Mouse (Mus musculus): Measurements from ENCODE around the gene D17H6S53E. TPM values are rescaled to one million over a fixed set of nuclear protein-coding genes. Genes with fewer than 3 reads are reported as not detected.

Gene D17H6S53E
- total and polyA plus RNA-seq, 3 experiments = 7.7 to 31.3 (median 30.2) TPM

- Histone ChIP-seq H3K4me1 (ENCODE audit: control insufficient read depth, insufficient read depth, low read length) (no peaks in the 10 kb centered on the region), H3K9ac (ENCODE audit: low read depth, low read length) (no peak overlapping the region), H3K79me2 (replicated peaks; ENCODE audit: control insufficient read depth, insufficient read depth, low read length) (no peaks in the 10 kb centered on the region), H3K36me3 (ENCODE audit: control insufficient read depth, insufficient read depth, low read length) (no peaks in the 10 kb centered on the region), H3K4me3 (no peak overlapping the region), H3K27ac (no peak overlapping the region), H3K27me3 (ENCODE audit: control insufficient read depth, insufficient read depth, low read length) (no peaks in the 10 kb centered on the region)
- TF ChIP-seq CTCF (IDR thresholded peaks at IDR 0.05) = no peak
- TF ChIP-seq EP300 (IDR thresholded peaks at IDR 0.05; ENCODE audit: insufficient read depth, low read depth, low read length) = no peak
- TF ChIP-seq POLR2A (IDR thresholded peaks at IDR 0.05; ENCODE audit: insufficient read depth, low read depth, low read length) = no peak
- WGBS = 55% methylated on average over 8 of the region's 8 CpGs
- intact Hi-C loops (cut with DNase I) = no loop called here
- DNase-seq = no peak
Observed at GRCm38 (mm10) chr17:35174201-35174977, 48.2 kb downstream of the D17H6S53E start.

DNA sequence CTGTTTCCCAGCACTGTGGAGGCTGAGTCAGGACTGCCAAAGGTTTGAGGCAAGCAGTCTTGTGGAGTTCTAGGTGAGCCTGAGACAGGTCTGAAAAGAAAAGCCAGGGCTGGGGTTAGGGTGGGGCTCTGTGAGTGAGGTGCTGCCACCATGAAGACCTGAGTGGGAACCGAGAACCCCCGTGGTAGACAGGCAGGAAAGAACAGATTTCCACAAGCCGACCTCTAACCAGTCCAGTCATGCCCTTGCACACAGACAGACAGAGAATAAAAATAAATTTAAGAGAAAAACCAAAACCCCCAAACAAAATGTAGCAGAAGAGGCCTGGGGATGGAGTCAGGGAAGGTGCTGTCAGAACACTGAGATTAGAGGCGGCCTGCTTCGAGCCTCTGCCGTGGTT lies 49.2 kb downstream of the D17H6S53E start:
- H3K27me3 ChIP-seq (ENCODE audit: control insufficient read depth, insufficient read depth, low read length) = no peaks in the 10 kb centered on the region
- H3K79me2 ChIP-seq (replicated peaks; ENCODE audit: control insufficient read depth, insufficient read depth, low read length) = no peaks in the 10 kb centered on the region
- no peak overlapping the region for H3K27ac ChIP-seq
- no peaks in the 10 kb centered on the region for H3K36me3 ChIP-seq (ENCODE audit: control insufficient read depth, insufficient read depth, low read length)
- no peaks in the 10 kb centered on the region for H3K4me1 ChIP-seq (ENCODE audit: control insufficient read depth, insufficient read depth, low read length)
- no peak overlapping the region for H3K4me3 ChIP-seq
- intact Hi-C loops (cut with DNase I) = no loop called here
- H3K9ac ChIP-seq (ENCODE audit: low read depth, low read length) = no peak overlapping the region
- TF ChIP-seq POLR2A (IDR thresholded peaks at IDR 0.05; ENCODE audit: insufficient read depth, low read depth, low read length) (no peak), CTCF (IDR thresholded peaks at IDR 0.05) (no peak), EP300 (IDR thresholded peaks at IDR 0.05; ENCODE audit: insufficient read depth, low read depth, low read length) (no peak)
- DNase-seq = no peak
- 80% methylated on average over 6 of the region's 6 CpGs for WGBS

DNA sequence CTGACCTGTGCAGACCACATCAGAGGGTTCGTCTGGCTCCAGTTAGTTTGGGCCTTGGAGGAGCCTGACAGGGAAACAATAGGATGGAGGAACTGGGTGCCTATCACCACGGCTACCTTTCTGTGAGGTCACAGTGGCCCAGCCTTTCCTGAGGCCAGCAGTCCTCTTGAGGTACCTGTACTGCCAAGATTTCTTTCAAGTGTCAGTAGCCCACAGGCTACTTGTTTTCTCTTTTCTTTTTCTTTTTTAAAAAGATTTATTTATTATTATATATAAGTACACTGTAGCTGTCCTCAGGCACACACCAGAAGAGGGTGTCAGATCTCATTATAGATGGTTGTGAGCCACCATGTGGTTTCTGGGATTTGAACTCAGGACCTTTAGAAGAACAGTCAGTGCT lies 49.8 kb downstream of the D17H6S53E start, which contains the start of gene Aif1:
Gene Aif1 (minus strand): TSS at position 101 of the 400 bp plus-strand sequence.
- WGBS = 63% methylated on average over 2 of the region's 2 CpGs
- DNase-seq = no peak
- H3K36me3 ChIP-seq (ENCODE audit: control insufficient read depth, insufficient read depth, low read length) = no peaks in the 10 kb centered on the region
- H3K9ac ChIP-seq (ENCODE audit: low read depth, low read length) = no peak within 1 kb of the TSS
- H3K27me3 ChIP-seq (ENCODE audit: control insufficient read depth, insufficient read depth, low read length) = no peaks in the 10 kb centered on the region
- intact Hi-C loops (cut with DNase I) = no loop called here
- H3K4me1 ChIP-seq (ENCODE audit: control insufficient read depth, insufficient read depth, low read length) = no peaks in the 10 kb centered on the region
- no peak within 1 kb of the TSS for H3K4me3 ChIP-seq
- H3K27ac ChIP-seq = no peak within 1 kb of the TSS
- H3K79me2 ChIP-seq (replicated peaks; ENCODE audit: control insufficient read depth, insufficient read depth, low read length) = no peaks in the 10 kb centered on the region
- TF ChIP-seq POLR2A (IDR thresholded peaks at IDR 0.05; ENCODE audit: insufficient read depth, low read depth, low read length) = no peak
- TF ChIP-seq CTCF (IDR thresholded peaks at IDR 0.05) = no peak
- no peak for TF ChIP-seq EP300 (IDR thresholded peaks at IDR 0.05; ENCODE audit: insufficient read depth, low read depth, low read length)

Other genes starting within 250 kb of the D17H6S53E start
Only the 30 nearest of the 42 such genes appear.
- 10 to 100 TPM; 17.3 to 21.3 TPM for gene Lsm2, start 144.5 kb upstream of the D17H6S53E start, total RNA-seq (2021)
- 50.7 and 58.0 TPM in 2 replicates for gene Lsm2, start 144.5 kb upstream of the D17H6S53E start, polyA plus RNA-seq (2012; rRNA removed)
- gene Vars, start 125.4 kb upstream of the D17H6S53E start, total RNA-seq (2021) = 10 to 100 TPM; 27.0 to 28.5 TPM
- 32.7 and 39.2 TPM in 2 replicates for gene Vars, start 125.4 kb upstream of the D17H6S53E start, polyA plus RNA-seq (2012; rRNA removed)
- gene Vwa7, start 109.8 kb upstream of the D17H6S53E start, total RNA-seq (2021) = 10 to 100 TPM; 10.0 to 10.9 TPM
- gene Vwa7, start 109.8 kb upstream of the D17H6S53E start, polyA plus RNA-seq (2012; rRNA removed) = 7.5 and 10.2 TPM in 2 replicates
- not detected for gene Sapcd1, start 98.4 kb upstream of the D17H6S53E start, total RNA-seq (2021)
- gene Sapcd1, start 98.4 kb upstream of the D17H6S53E start, polyA plus RNA-seq (2012; rRNA removed) = 0.20 and 0.67 TPM in 2 replicates
- gene Msh5, start 79.6 kb upstream of the D17H6S53E start, total RNA-seq (2021) = under 1 TPM; 0.23 to 0.29 TPM
- gene Msh5, start 79.6 kb upstream of the D17H6S53E start, polyA plus RNA-seq (2012; rRNA removed) = 1.00 and 1.2 TPM in 2 replicates
- 10 to 100 TPM; 32.5 to 33.1 TPM for gene Clic1, start 76.4 kb upstream of the D17H6S53E start, total RNA-seq (2021)
- 44.4 and 51.6 TPM in 2 replicates for gene Clic1, start 76.4 kb upstream of the D17H6S53E start, polyA plus RNA-seq (2012; rRNA removed)
- gene Ddah2, start 67.3 kb upstream of the D17H6S53E start, total RNA-seq (2021) = 10 to 100 TPM; 20.0 to 20.5 TPM
- 31.4 and 40.8 TPM in 2 replicates for gene Ddah2, start 67.3 kb upstream of the D17H6S53E start, polyA plus RNA-seq (2012; rRNA removed)
- gene Ly6g6c, start 61.0 kb upstream of the D17H6S53E start, total RNA-seq (2021) = under 1 TPM; 0.34 to 0.55 TPM
- gene Ly6g6c, start 61.0 kb upstream of the D17H6S53E start, polyA plus RNA-seq (2012; rRNA removed) = 0.23 and 0.64 TPM in 2 replicates
- gene Mpig6b, start 60.2 kb upstream of the D17H6S53E start, total RNA-seq (2021) = 1 to 10 TPM in 1 of 2 experiments, under 1 TPM in 1; 0.31 to 2.4 TPM
- 0.32 and 1.4 TPM in 2 replicates for gene Mpig6b, start 60.2 kb upstream of the D17H6S53E start, polyA plus RNA-seq (2012; rRNA removed)
- not detected for gene Ly6g6e, start 49.5 kb upstream of the D17H6S53E start, total RNA-seq (2021)
- 0.41 TPM in 1 of 2 replicates, not detected in the other for gene Ly6g6e, start 49.5 kb upstream of the D17H6S53E start, polyA plus RNA-seq (2012; rRNA removed)
- under 1 TPM in 1 of 2 experiments, not detected in 1; 0.61 TPM for gene Ly6g6d, start 48.3 kb upstream of the D17H6S53E start, total RNA-seq (2021)
- 1.3 and 1.6 TPM in 2 replicates for gene Ly6g6d, start 48.3 kb upstream of the D17H6S53E start, polyA plus RNA-seq (2012; rRNA removed)
- not detected for gene Ly6g6f, start 40.8 kb upstream of the D17H6S53E start, total RNA-seq (2021)
- 0.27 TPM in 1 of 2 replicates, not detected in the other for gene Ly6g6f, start 40.8 kb upstream of the D17H6S53E start, polyA plus RNA-seq (2012; rRNA removed)
- gene Abhd16a, start 37.1 kb upstream of the D17H6S53E start, total RNA-seq (2021) = 10 to 100 TPM; 53.2 to 62.5 TPM
- 95.7 and 98.2 TPM in 2 replicates for gene Abhd16a, start 37.1 kb upstream of the D17H6S53E start, polyA plus RNA-seq (2012; rRNA removed)
- not detected for gene Ly6g5c, start 18.1 kb upstream of the D17H6S53E start, total RNA-seq (2021)
- not detected in 2 replicates for gene Ly6g5c, start 18.1 kb upstream of the D17H6S53E start, polyA plus RNA-seq (2012; rRNA removed)
- gene Ly6g5b, start 10.9 kb upstream of the D17H6S53E start, total RNA-seq (2021) = under 1 TPM in 1 of 2 experiments, not detected in 1; 0.36 TPM
- gene Ly6g5b, start 10.9 kb upstream of the D17H6S53E start, polyA plus RNA-seq (2012; rRNA removed) = 0.23 and 0.35 TPM in 2 replicates
- 1 to 10 TPM; 6.8 to 8.5 TPM for gene Gpank1, start 4.9 kb upstream of the D17H6S53E start, total RNA-seq (2021)
- 9.5 TPM in 2 replicates for gene Gpank1, start 4.9 kb upstream of the D17H6S53E start, polyA plus RNA-seq (2012; rRNA removed)
- 100 to 1,000 TPM; 149 to 170 TPM for gene Csnk2b, start 4.3 kb upstream of the D17H6S53E start, total RNA-seq (2021)
- gene Csnk2b, start 4.3 kb upstream of the D17H6S53E start, polyA plus RNA-seq (2012; rRNA removed) = 297 and 301 TPM in 2 replicates
- gene Apom, start 5.7 kb downstream of the D17H6S53E start, total RNA-seq (2021) = not detected
- gene Apom, start 5.7 kb downstream of the D17H6S53E start, polyA plus RNA-seq (2012; rRNA removed) = not detected in 2 replicates
- 100 to 1,000 TPM; 216 to 252 TPM for gene Bag6, start 8.8 kb downstream of the D17H6S53E start, total RNA-seq (2021)
- 140 and 150 TPM in 2 replicates for gene Bag6, start 8.8 kb downstream of the D17H6S53E start, polyA plus RNA-seq (2012; rRNA removed)
- gene Prrc2a, start 38.5 kb downstream of the D17H6S53E start, total RNA-seq (2021) = 100 to 1,000 TPM; 132 to 139 TPM
- 183 and 197 TPM in 2 replicates for gene Prrc2a, start 38.5 kb downstream of the D17H6S53E start, polyA plus RNA-seq (2012; rRNA removed)
- 1 to 10 TPM; 2.9 to 3.9 TPM for gene Aif1, start 49.7 kb downstream of the D17H6S53E start, total RNA-seq (2021)
- gene Aif1, start 49.7 kb downstream of the D17H6S53E start, polyA plus RNA-seq (2012; rRNA removed) = 1.5 and 2.0 TPM in 2 replicates
- 1 to 10 TPM; 4.1 to 4.5 TPM for gene Lst1, start 62.1 kb downstream of the D17H6S53E start, total RNA-seq (2021)
- gene Lst1, start 62.1 kb downstream of the D17H6S53E start, polyA plus RNA-seq (2012; rRNA removed) = 7.2 and 11.3 TPM in 2 replicates
- gene Ltb, start 68.1 kb downstream of the D17H6S53E start, total RNA-seq (2021) = 1 to 10 TPM; 1.3 TPM
- 2.0 and 5.2 TPM in 2 replicates for gene Ltb, start 68.1 kb downstream of the D17H6S53E start, polyA plus RNA-seq (2012; rRNA removed)
- under 1 TPM in 1 of 2 experiments, not detected in 1; 0.34 TPM for gene Tnf, start 75.6 kb downstream of the D17H6S53E start, total RNA-seq (2021)
- gene Tnf, start 75.6 kb downstream of the D17H6S53E start, polyA plus RNA-seq (2012; rRNA removed) = 0.38 and 0.80 TPM in 2 replicates
- gene Lta, start 79.0 kb downstream of the D17H6S53E start, total RNA-seq (2021) = under 1 TPM in 1 of 2 experiments, not detected in 1; 0.23 TPM
- gene Lta, start 79.0 kb downstream of the D17H6S53E start, polyA plus RNA-seq (2012; rRNA removed) = 0.12 TPM in 1 of 2 replicates, not detected in the other
- gene Gm16181, start 94.5 kb downstream of the D17H6S53E start, total RNA-seq (2021) = not detected
- gene Gm16181, start 94.5 kb downstream of the D17H6S53E start, polyA plus RNA-seq (2012; rRNA removed) = 2.1 and 3.2 TPM in 2 replicates
- gene Atp6v1g2, start 107.3 kb downstream of the D17H6S53E start, total RNA-seq (2021) = 1 to 10 TPM; 3.0 to 3.2 TPM
- 6.4 and 10.1 TPM in 2 replicates for gene Atp6v1g2, start 107.3 kb downstream of the D17H6S53E start, polyA plus RNA-seq (2012; rRNA removed)
- 1 to 10 TPM; 6.5 to 8.2 TPM for gene Nfkbil1, start 109.4 kb downstream of the D17H6S53E start, total RNA-seq (2021)
- gene Nfkbil1, start 109.4 kb downstream of the D17H6S53E start, polyA plus RNA-seq (2012; rRNA removed) = 3.9 and 5.0 TPM in 2 replicates
- gene Ddx39b, start 115.4 kb downstream of the D17H6S53E start, total RNA-seq (2021) = 10 to 100 TPM; 82.3 to 83.4 TPM
- gene Ddx39b, start 115.4 kb downstream of the D17H6S53E start, polyA plus RNA-seq (2012; rRNA removed) = 148 and 178 TPM in 2 replicates
- 100 to 1,000 TPM; 105 to 131 TPM for gene H2-D1, start 136.4 kb downstream of the D17H6S53E start, total RNA-seq (2021)
- gene H2-D1, start 136.4 kb downstream of the D17H6S53E start, polyA plus RNA-seq (2012; rRNA removed) = 222 and 286 TPM in 2 replicates

Measured in heart, adult 2 months (tissue).